Mouse (Mus musculus) layer of hippocampus, adult 2 months (tissue): Measurements from ENCODE around the gene Zrsr1. TPM values are rescaled to one million over a fixed set of nuclear protein-coding genes. Genes with fewer than 3 reads are reported as not detected.
A peak's percentile ranks its signal among the peaks of the same experiment; 100 is the strongest.

Experiments used
- DNase-seq, 2 experiments: peaks; one replicate each; pipeline ENCODE4 v3.0.0; 2022; ENCODE audit warnings: low spot score in 2 of 2
- H3K27ac ChIP-seq: fragments of 200-600 bp; 2 replicates; pipeline ENCODE4 v1.8.1; 2022
- H3K4me3 ChIP-seq: fragments of 200-600 bp; 2 replicates; pipeline ENCODE4 v1.8.1; 2022; ENCODE audit warnings: mild to moderate bottlenecking
- CTCF ChIP-seq: fragments of 200-600 bp; conservative IDR thresholded peaks from 2 replicates; pipeline ENCODE4 v1.8.1; 2022; ENCODE audit warnings: antibody characterized with exemption, mild to moderate bottlenecking, moderate library complexity
- total RNA-seq, 2 experiments: library from RNA; stranded (reverse); gene quantifications; 2 replicates each; pipeline ENCODE4 v1.2.3; 2021

The Zrsr1 gene
- total RNA-seq, 2 experiments from 2014 or later = 67.3 to 67.9 TPM

DNA sequence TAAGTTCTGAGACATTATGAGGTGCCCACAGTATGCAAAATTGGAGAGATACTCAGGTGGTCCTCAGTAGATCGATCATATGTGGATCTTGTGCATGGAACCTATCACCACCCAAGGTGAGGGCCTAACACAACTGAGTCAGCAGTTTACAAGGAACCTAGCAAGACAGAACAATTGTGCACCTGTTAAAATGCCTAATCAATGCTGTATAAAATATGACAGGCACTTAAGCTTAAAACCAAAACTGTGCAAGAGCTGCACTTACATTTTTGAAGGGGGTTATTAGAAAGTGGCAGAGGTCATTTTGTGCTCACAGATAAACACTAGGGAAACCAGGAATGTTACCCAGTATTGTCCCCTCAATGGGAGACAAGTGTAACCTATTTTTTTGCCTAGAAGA lies 33.5 kb downstream of the Zrsr1 start:
- no peak for DNase-seq
- no peak for TF ChIP-seq CTCF

DNA sequence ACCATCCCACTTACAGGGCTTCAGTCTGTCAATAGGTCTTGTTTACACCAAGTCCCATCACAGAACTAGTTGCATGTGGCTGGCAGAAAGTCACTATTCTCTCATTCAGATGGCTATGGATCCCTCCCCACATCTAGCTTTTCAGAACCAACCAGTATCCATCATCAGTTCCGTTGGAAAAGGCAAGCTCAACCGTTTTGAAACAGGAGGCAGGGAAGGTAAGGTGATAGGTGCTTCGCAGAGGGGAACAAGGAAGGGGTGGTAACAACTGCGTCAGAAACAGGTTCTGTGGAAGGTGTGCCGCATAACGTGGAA lies 35.3 kb downstream of the Zrsr1 start:
- no peak for TF ChIP-seq CTCF
- DNase-seq = no peak
- Histone ChIP-seq H3K27ac (peak overlapping the region; percentile 91), H3K4me3 (peak overlapping the region; percentile 74)

More for the DNA sequence above, 33.5 kb downstream of the Zrsr1 start:
- Histone ChIP-seq H3K4me3 (no peak overlapping the region), H3K27ac (no peak overlapping the region)

DNA sequence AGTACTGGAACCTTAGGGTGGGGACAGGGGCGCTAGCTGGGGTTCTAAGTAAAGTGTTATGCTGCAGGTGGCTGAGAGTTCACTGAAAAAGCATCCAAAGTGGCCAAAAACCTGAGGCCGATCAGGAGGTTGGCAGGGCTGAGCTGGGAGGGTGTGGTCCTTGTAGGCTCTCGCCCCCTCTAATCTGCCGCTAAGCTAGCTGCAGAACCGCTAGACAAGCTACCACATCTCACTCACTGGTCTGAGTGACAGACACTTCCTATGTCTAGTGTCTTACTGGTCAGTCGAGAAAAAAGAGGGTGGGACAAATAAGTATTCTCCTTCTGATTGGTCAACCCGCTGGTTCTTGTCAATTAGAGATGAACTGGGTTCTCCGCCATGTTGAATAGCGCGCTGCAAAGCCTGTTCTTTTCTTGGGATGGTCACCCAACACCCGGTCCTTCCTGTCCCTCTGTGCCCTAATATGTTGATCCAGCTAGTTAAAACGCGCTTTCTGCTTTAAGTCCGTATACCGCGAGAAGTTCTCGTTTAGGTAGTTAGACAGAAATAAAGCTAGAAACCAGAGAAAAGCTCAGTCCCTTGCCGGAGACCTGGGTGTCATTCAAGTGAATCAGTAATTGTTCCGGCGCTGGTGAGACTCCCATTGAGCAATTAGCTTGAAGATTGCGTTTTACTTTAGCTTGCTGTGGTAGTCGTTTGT lies 35.8 kb downstream of the Zrsr1 start, which contains the start of gene Fam161a:
Gene Fam161a, plus strand, starts transcription at position 51 of the 700 bp plus-strand sequence.
- H3K27ac ChIP-seq = peak within 1 kb of the TSS; percentile 91

DNA sequence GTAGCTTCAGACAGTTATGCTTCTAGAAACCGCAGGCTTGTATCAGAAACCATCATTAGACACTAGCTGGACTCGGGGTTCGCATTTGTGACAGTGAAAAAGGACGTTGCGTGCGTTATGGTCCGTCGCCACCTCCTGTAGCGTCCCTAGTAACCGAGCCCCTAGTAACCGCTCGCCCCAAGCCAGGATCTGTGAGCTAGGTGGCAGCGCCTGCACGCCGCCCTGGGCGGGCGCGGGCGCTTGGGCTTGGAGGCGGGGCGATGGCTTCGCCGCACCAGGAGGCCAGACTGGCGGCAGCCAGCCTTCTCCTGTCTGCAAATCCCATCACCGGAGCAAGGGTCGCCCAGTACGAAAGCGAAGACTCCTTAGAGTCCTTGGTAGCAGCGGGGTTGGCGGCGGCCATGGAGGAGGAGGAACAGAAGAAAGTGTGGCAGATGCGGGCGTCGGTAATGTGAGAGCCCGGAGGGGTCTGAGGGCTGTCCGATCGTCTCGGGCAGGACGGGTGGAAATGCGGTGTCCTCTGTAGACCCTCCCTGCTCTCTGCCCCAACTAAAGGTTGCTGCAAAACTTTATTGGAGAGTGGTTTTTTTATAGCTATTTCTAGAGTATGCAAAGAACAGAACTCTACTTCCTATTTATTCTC lies 36.5 kb downstream of the Zrsr1 start:
- Histone ChIP-seq H3K4me3 (peak overlapping the region; percentile 74), H3K27ac (peak overlapping the region; percentile 91)
- peak; percentile 41 for TF ChIP-seq CTCF

More for the DNA sequence above, 35.8 kb downstream of the Zrsr1 start, which contains the start of gene Fam161a:
- H3K4me3 ChIP-seq = peak within 1 kb of the TSS; percentile 74
- peak; percentile 78 to 94 for DNase-seq
- no peak for TF ChIP-seq CTCF

DNA sequence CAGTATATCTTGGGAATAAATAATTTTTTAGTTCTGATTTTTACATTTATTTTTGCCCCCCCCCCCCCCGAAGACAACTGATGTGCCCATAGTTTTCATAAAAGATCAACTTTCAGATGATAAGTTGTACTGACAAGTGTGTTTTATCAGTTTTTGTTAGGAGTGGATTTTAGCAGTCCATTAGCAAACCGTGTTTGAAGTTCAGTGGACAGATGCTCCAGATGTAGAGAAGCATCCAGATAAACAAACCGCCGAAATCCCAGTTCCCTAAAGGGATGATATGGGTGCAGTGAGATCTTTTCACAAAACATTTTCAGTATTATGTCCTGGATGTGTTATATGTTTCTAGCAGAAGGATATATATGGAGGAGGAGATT lies 37.0 kb downstream of the Zrsr1 start:
- no peak for TF ChIP-seq CTCF
- H3K4me3 ChIP-seq = peak overlapping the region; percentile 74
- DNase-seq = no peak
- H3K27ac ChIP-seq = peak overlapping the region; percentile 91

More for the DNA sequence above, 36.5 kb downstream of the Zrsr1 start:
- peak; percentile 70 to 78 for DNase-seq

DNA sequence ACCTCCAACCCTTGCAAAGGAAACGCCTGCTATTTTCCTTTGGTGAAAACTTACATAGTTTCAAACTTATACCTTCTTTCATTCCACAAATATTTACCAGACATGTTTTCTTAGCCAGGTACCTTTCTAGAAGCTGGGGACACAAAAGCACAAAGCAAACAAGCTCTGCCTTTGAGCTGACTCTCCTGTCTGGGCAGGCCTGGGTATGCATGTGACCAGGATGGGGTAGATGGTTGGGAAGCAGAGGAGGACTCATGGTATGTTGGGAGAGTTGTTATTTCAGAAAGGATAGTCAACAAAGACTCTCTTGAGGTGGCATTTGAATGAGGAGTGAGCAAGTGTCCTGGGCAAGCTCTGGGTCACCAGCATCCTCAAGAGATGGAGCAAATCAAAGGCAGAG lies 41.3 kb downstream of the Zrsr1 start:
- Histone ChIP-seq H3K27ac (no peak overlapping the region), H3K4me3 (no peak overlapping the region)
- DNase-seq = no peak
- TF ChIP-seq CTCF = no peak

DNA sequence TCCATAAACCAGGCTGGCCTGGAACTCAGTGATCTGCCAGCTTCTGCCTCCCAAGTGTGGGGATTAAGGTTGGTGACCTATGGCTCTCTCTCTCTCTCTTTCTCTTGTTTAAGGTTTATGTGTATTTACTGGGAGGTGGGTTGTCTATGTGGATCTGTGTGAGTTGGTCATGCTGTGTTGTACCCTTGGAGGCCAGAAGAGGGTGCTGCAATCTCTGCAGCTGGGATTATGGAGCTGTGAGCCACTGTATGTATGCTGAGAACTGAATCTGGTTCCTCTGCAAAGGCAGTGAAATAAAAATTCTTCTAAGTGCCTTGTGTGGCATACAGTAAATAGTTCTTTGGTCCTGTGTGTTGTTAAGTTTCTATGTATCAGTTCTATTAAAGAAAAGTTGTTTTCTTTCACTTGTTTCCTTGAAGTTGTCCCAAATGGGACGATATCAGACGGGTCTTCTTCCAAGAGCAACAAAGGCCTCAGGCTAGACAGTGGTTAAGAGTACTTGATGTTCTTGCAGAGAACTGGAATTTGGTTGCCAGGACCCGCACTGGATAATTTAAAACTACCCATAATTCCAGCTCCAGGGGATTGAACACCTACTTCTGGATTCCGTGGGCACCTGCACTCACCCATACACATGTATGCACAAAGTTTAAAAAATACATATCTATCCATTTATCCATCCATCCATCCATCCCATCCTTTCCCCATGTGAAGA lies 41.9 kb downstream of the Zrsr1 start:
- H3K27ac ChIP-seq = no peak overlapping the region
- peak; percentile 50 for TF ChIP-seq CTCF

DNA sequence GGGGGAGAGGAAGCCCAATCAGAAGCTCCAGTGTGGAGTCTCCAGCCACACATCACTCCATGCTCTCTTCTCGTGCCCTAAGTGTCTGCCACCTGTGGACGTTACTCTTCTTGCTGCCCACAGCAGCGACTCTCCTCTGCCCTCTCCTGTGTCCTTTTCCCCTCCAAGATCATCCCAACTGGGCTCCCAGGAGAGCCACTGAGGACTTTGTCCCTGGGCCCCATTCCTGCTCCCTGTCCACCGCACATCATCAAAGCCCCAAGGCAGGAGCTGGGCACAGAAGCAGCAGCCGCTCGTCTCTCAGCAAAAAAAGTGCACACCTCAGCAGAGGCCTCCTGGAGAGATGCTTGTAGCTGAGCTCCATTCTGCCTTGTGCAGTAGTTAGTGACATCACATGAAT lies 43.2 kb downstream of the Zrsr1 start:
- TF ChIP-seq CTCF = no peak
- Histone ChIP-seq H3K27ac (no peak overlapping the region), H3K4me3 (no peak overlapping the region)
- no peak for DNase-seq

More for the DNA sequence above, 41.9 kb downstream of the Zrsr1 start:
- no peak for DNase-seq
- H3K4me3 ChIP-seq = no peak overlapping the region

DNA sequence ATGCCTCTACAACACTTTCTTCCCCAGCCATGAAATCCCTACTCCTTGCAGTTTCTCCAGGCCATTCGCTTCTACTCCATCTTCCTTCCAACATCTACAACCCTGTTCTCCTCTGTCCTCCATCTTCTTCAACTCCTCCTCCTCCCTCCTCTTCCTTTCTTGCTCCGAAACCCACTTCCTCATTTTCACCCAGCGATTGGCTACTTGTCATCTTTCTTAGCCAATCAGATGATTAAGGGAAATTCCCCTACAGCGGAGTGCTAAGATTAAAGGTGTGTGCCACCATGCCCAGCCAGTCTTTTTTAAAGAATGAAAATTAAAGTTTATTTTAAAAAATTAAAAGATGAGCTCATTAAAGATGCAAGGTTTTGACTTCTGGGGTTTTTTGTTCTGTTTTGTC lies 46.1 kb downstream of the Zrsr1 start:
- DNase-seq = no peak

DNA sequence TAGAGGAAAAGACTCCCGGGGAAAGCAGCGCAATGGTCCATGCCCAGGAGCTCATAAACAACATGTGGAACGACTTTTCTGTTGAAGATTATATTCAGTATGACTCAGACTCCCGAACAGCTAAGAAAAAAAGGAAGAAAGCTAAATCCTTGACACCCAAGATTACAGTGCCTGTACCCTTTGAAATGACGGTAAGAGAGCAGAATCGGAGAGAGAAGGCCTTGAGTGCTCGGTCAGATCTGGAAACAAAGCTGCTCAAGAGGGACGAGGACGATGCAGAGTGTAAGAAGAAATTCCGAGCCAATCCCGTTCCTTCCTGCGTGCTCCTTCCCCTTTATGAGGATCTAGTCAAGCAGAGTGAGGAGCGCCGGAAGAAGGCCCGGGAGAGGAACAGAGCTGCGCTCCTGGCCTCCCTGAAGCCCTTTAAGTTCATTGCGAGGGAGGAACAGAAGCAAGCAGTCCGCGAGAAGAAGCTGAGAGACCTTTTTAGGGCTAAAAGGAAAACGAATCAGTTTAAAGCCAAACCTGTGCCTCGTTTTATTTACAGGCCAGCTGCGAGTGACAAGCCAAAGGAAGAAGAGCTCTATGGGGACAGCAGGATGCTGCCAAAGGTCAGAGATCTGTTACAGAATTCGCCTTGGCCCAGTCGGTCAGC lies 48.4 kb downstream of the Zrsr1 start:
- Histone ChIP-seq H3K27ac (no peak overlapping the region), H3K4me3 (no peak overlapping the region)
- TF ChIP-seq CTCF = no peak
- DNase-seq = no peak

More for the DNA sequence above, 46.1 kb downstream of the Zrsr1 start:
- Histone ChIP-seq H3K27ac (no peak overlapping the region), H3K4me3 (no peak overlapping the region)
- TF ChIP-seq CTCF = no peak

DNA sequence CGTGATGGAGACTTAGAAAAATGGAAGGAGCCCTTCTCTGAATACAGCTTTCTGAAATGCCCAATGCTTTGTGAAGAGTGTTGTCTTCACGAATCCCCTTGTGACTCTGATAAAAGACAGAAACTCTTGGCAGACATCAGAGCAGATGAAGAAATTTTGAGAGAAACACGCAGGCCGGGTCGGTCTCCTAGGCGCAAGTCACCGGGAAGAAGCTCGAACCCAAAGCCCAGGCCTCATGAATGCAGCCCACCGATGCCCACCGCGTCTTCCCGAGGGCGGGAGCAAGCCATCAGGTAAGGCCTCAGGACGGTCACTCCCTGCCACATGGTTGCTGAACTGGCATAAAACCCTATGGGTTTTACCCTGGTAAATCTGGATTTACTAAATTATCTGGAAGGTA lies 49.0 kb downstream of the Zrsr1 start:
- DNase-seq = no peak
- H3K27ac ChIP-seq = no peak overlapping the region
- no peak overlapping the region for H3K4me3 ChIP-seq
- no peak for TF ChIP-seq CTCF

DNA sequence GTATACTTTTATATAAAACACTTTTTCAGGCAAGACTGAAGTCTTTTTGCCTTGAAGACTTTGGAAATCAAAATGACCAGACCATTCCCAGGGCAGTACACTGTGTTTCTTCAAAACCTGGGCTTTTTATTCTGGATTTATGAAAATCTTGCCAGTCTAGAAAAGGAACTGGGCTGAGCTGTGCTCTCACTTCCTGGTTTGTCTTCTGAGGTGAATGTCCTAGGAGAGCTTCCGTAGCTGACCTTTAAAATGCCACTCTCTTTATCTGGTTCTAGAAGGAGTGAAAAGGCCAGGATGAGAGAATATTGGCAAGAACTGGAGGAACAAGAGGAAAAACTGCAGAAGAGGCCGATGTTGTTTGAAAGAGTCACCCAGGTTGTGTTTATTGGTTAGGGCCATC lies 51.4 kb downstream of the Zrsr1 start:
- no peak for TF ChIP-seq CTCF
- Histone ChIP-seq H3K27ac (no peak overlapping the region), H3K4me3 (no peak overlapping the region)
- no peak for DNase-seq

DNA sequence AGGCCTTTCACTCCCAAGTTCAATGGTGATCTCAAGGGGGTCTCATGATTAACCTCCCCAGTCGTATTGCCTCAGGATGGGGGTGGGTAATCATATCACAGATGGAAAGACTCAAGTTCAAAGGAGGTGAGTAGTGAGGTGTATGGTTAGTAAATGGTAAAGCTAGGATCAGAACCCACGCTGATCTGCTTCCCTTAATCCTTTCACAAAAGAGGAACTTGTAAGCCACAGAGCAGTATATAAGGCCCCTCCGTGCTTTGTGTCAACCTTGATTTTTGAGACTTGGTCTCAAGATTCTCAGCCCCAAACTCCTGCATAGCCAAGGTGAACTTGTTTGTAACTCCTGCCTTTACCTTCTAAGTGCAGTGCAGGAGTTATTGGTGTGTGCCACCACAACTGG lies 52.4 kb downstream of the Zrsr1 start:
- H3K27ac ChIP-seq = no peak overlapping the region
- DNase-seq = no peak
- no peak for TF ChIP-seq CTCF
- H3K4me3 ChIP-seq = no peak overlapping the region

Other genes starting within 250 kb of the Zrsr1 start
- 10 to 100 TPM; 12.8 to 18.3 TPM for gene B3gnt2, start 111.0 kb upstream of the Zrsr1 start, total RNA-seq
- 10 to 100 TPM in 1 of 2 experiments, 1 to 10 TPM in 1; 9.3 to 11.1 TPM for gene Gm28048, start 10.1 kb downstream of the Zrsr1 start, total RNA-seq
- 10 to 100 TPM; 51.2 to 60.4 TPM for gene Commd1, start 10.4 kb downstream of the Zrsr1 start, total RNA-seq
- gene Cct4, start 18.5 kb downstream of the Zrsr1 start, total RNA-seq = 100 to 1,000 TPM; 100 TPM
- gene Fam161a, start 35.5 kb downstream of the Zrsr1 start, total RNA-seq = 1 to 10 TPM; 4.6 to 5.2 TPM